Mouse (Mus musculus): ENCODE measurements around the gene Loxl1. TPM values are rescaled to one million over a fixed set of nuclear protein-coding genes. Genes with fewer than 3 reads are reported as not detected.

Gene Loxl1
- total and polyA plus RNA-seq, 3 experiments, result not detected

DNA sequence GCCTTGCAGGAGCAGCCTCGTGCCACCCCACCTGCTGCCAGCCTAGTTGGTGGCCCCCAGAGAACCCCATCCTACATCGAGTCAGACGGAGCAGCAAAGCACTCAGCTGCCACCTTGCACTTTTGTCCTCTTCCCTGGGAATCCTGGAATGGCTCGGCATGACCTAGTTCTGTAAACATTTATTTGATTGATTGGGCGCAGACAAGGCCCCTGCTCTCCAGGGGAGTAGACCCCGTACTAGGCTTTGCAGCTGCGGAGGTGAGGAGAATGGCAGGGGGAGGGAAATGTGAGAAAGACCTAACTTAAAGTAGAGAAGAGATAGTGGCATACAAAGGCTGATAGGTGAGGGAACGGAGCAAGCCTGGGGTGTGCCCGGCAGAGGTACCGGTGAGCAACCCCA lies 33.5 kb upstream of the Loxl1 start:
- TF ChIP-seq IRF4 (IDR thresholded peaks at IDR 0.05; ENCODE audit: low read depth, low read length) (no peak), KAT2A (IDR thresholded peaks at IDR 0.05; ENCODE audit: insufficient replicate concordance, low read length) (no peak), USF1 (IDR thresholded peaks at IDR 0.05; ENCODE audit: low read depth, low read length) (no peak), NRF1 (IDR thresholded peaks at IDR 0.05; ENCODE audit: low read depth, low read length) (no peak), PAX5 (IDR thresholded peaks at IDR 0.05; ENCODE audit: low read length) (no peak), NELFE (IDR thresholded peaks at IDR 0.05; ENCODE audit: low read depth, low read length) (no peak), SMC3 (IDR thresholded peaks at IDR 0.05; ENCODE audit: low read depth, low read length) (no peak), ZNF384 (IDR thresholded peaks at IDR 0.05; ENCODE audit: low read depth, low read length) (no peak), RAD21 (IDR thresholded peaks at IDR 0.05; ENCODE audit: low read depth, low read length) (no peak)
- peaks cover 10 to 69% of the 10 kb centered on the region in 2 experiments for H3K4me1 ChIP-seq (ENCODE audit: control insufficient read depth in 1 of 2, insufficient read depth in 2 of 2)
- dilution Hi-C loops (cut with MboI; ENCODE audit: extremely low pct_ligation_motif_present, extremely low pct_unique_long_range_greater_than_20kb, low sequenced_read_pairs) (no loop called here), in situ Hi-C loops (cut with MboI; ENCODE audit: low pct_ligation_motif_present, low pct_unique_long_range_greater_than_20kb, low sequenced_read_pairs) (no loop called here)
- H3K9me3 ChIP-seq (replicated peaks; ENCODE audit: low read length), result no peaks in the 10 kb centered on the region
- no peak overlapping the region for H3K4me2 ChIP-seq (ENCODE audit: insufficient read depth, low read depth, poor library complexity, severe bottlenecking)
- peaks cover 53 to 94% of the 10 kb centered on the region in 2 experiments for H3K36me3 ChIP-seq (replicated peaks in 1 of 2; ENCODE audit: control insufficient read depth in 1 of 2, insufficient read depth in 1 of 2, low read length in 1 of 2)
- no peak overlapping the region for H3K9ac ChIP-seq (ENCODE audit: insufficient read depth, low read depth)
- no peak overlapping the region for H3K27ac ChIP-seq (ENCODE audit: insufficient read depth, low read depth)
- H3K27me3 ChIP-seq (replicated peaks), result no peaks in the 10 kb centered on the region
- H3K79me2 ChIP-seq (replicated peaks; ENCODE audit: control insufficient read depth, extremely low read depth, insufficient read depth, poor library complexity, severe bottlenecking), result no peaks in the 10 kb centered on the region; the same call in 1 of the 2 replicates
- no peak overlapping the region for H3K4me3 ChIP-seq (replicated peaks in 1 of 3; ENCODE audit: low read depth in 2 of 3, low read length in 2 of 3, poor library complexity in 1 of 3)
- DNase-seq (ENCODE audit: extremely low read depth), result no peak

DNA sequence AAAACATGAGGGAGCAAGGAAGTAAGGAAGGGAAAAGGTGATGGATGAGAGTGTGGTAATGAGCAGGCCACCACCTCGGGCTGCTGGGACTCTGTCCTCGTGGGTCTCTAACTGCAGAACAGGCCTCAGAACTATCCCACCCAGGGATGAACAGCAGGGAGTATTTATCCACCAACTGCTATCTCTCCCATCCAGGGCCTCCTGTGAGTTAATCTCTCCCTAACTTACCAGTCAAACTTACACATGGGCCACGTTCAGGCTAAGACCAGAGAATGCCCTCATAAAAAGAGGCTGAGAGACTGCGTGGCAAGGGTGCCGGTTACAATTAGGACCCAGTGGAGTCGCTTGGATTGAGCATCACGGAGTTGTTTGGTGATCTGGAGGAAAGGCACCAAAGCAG lies 33.0 kb upstream of the Loxl1 start:
- Histone ChIP-seq H3K79me2 (replicated peaks; ENCODE audit: control insufficient read depth, extremely low read depth, insufficient read depth, poor library complexity, severe bottlenecking) (no peaks in the 10 kb centered on the region; the same call in 1 of the 2 replicates), H3K4me2 (ENCODE audit: insufficient read depth, low read depth, poor library complexity, severe bottlenecking) (no peak overlapping the region), H3K9ac (ENCODE audit: insufficient read depth, low read depth) (no peak overlapping the region), H3K27me3 (replicated peaks) (no peaks in the 10 kb centered on the region), H3K4me1 (ENCODE audit: control insufficient read depth in 1 of 2, insufficient read depth in 2 of 2) (peaks cover 10 to 69% of the 10 kb centered on the region in 2 experiments), H3K36me3 (replicated peaks in 1 of 2; ENCODE audit: control insufficient read depth in 1 of 2, insufficient read depth in 1 of 2, low read length in 1 of 2) (peaks cover 57 to 94% of the 10 kb centered on the region in 2 experiments), H3K27ac (ENCODE audit: insufficient read depth, low read depth) (no peak overlapping the region), H3K4me3 (replicated peaks in 1 of 3; ENCODE audit: low read depth in 2 of 3, low read length in 2 of 3, poor library complexity in 1 of 3) (no peak overlapping the region), H3K9me3 (replicated peaks; ENCODE audit: low read length) (no peaks in the 10 kb centered on the region)
- DNase-seq (ENCODE audit: extremely low read depth), result no peak
- in situ Hi-C loops (cut with MboI; ENCODE audit: low pct_ligation_motif_present, low pct_unique_long_range_greater_than_20kb, low sequenced_read_pairs), result no loop called here
- no peak for TF ChIP-seq PAX5 (IDR thresholded peaks at IDR 0.05; ENCODE audit: low read length)
- TF ChIP-seq JUN (IDR thresholded peaks at IDR 0.05; ENCODE audit: insufficient read depth, low read depth, low read length), result no peak
- TF ChIP-seq MAFK (IDR thresholded peaks at IDR 0.05; ENCODE audit: insufficient replicate concordance, low read length), result no peak
- no peak for TF ChIP-seq ELF1 (IDR thresholded peaks at IDR 0.05; ENCODE audit: low read depth, low read length)
- no peak for TF ChIP-seq TBP (conservative IDR thresholded peaks at IDR 0.05; ENCODE audit: low read depth, low read length)
- TF ChIP-seq ZC3H11A (IDR thresholded peaks at IDR 0.05; ENCODE audit: low read depth, low read length), result no peak
- TF ChIP-seq CTCF (conservative IDR thresholded peaks at IDR 0.05 in 1 of 2, IDR thresholded peaks at IDR 0.05 in 1 of 2; ENCODE audit: low read depth in 2 of 2, low read length in 2 of 2), result no peak
- no peak for TF ChIP-seq UBTF (IDR thresholded peaks at IDR 0.05; ENCODE audit: low read depth, low read length)
- no peak for TF ChIP-seq ZNF384 (IDR thresholded peaks at IDR 0.05; ENCODE audit: low read depth, low read length)
- no peak for TF ChIP-seq JUND (conservative IDR thresholded peaks at IDR 0.05; ENCODE audit: low read depth, low read length)
- no peak for TF ChIP-seq MYC (IDR thresholded peaks at IDR 0.05; ENCODE audit: low read depth, low read length)
- TF ChIP-seq SMC3 (IDR thresholded peaks at IDR 0.05; ENCODE audit: low read depth, low read length), result no peak
- dilution Hi-C loops (cut with MboI; ENCODE audit: extremely low pct_ligation_motif_present, extremely low pct_unique_long_range_greater_than_20kb, low sequenced_read_pairs), result no loop called here

Data from CH12.LX (cell line).